Mouse (Mus musculus): ENCODE results near the gene Tmed4.
"Not testable (repeated sequence)": the region's sequence is repeated elsewhere in the genome, so short reads cannot be mapped to it uniquely, and the experiment has no call there.

The Tmed4 gene

DNA sequence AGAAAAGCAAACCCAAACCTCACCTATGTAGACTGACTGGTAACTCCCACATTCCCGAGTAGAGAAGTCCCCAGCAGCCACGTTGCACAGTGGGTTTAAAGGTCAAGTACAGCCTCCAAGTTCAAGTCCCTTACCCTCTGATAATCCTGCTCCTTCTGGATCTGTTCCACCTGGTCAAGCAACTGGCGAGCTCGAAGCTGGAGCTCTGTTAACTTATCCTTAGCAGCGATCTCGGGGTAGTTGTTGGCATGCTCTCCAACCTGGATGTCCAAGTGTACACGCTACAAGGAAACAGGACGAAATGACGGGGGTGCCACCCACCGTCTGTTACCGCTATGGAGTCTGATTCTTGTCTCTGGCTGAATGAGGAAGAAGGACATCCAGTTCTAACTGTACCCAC, 1.1 kb downstream of the Tmed4 start:
- DNase-seq (ENCODE audit: low spot score): no peak

- DNase-seq (ENCODE audit: low spot score): peak; percentile 99
Measured at GRCm38 (mm10) chr11:6267320-6268254, 7.1 kb downstream of the Tmed4 start, which contains the start of gene Ddx56. Gene Ddx56, minus strand, starts transcription at chr11:6267772.

DNA sequence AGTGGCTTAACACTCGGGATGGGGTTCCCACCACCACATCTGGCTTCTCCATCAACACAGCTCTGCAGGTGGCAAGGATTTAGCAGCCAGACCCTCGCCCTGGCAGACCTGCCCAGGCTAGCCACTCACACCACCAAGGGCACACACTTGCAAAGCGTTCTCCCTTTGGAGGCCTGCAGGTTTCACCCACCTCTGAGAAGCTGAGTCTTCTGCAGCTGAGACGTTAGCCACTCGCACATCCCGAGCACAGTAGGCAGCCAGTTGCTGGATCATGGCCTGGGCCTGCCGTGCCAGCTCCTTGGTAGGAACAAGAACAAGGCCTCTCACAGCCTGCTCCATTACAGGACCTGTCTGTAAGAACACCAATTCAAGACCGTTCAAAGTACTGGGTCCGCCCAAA, 8.0 kb downstream of the Tmed4 start:
- DNase-seq (ENCODE audit: low spot score): no peak

- DNase-seq (ENCODE audit: low spot score): peak; percentile 78
Measured at GRCm38 (mm10) chr11:6261434-6262082, 13.1 kb downstream of the Tmed4 start.

DNA sequence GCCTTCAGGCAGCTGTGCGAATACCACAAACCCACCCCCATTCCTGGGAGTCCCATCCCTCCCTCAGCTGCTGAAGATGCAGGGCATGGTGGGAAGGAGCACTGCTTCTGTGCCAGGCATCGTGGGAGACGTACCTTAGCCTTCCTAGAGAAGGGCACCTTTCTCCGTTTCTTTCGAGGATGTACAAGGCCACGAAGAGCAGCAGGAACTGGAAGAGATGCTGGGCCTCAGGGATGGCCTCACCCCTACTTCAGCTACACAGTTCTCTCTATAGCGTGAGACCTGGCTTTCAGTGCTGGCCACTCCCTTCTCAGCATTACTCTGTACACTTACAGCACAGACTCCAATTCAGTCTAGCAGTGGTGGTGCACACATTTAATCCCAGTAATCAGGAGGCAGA, 15.3 kb downstream of the Tmed4 start:
- DNase-seq (ENCODE audit: low spot score): no peak

DNA sequence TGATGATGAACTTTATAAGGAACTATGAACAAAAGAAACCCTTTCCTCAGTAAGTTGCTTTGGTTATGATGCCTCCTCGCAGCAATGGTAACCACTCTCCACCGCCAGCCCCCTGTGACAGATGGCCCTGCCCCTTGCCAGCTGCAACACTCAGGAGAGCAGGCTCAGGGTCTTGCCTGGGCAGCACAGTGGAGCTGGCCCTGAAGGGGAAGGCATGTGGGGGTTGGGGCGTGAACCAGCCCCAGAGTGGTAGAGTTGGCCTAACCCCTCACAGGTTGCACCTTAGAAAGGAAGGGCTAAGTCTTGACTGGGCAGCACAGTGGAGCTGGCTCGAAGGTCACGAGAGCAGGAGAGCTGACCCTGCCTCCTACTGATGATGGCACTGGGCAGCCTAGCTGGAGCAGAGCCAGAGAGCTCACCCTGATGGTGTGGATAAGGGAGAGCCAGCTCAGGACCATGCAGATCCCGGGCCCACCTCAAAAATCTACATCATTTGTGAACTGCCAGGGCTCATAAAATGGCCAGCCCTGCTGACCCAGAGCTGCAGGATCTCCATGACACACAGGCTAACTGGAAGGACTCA, 18.1 kb downstream of the Tmed4 start:
- no peak for DNase-seq (ENCODE audit: low spot score)

GRCm38 (mm10) chr11:6254602-6255001, 20.1 kb downstream of the Tmed4 start:
- DNase-seq (ENCODE audit: low spot score): not testable (repeated sequence)

- no peak for DNase-seq (ENCODE audit: low spot score)
Measured at GRCm38 (mm10) chr11:6252824-6253223, 21.8 kb downstream of the Tmed4 start.

DNA sequence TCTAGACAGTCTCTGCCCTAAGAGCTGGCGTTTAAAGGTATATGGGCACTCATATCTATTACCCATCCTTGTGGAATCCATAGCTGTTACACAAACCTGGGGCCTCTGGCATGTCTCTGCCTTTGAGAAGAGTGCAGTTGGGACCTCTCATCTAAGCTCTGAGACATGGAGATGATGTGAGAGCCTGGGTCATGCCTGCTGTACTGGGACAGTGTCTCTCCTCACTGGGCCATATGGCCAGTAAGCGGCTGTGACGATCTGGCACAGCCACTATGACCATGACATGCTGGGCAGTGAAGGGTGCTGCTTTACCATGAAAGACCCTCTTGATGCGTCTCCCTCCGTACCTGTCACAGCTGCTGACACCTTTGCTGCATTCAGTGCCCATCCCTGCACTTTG, 22.4 kb downstream of the Tmed4 start:
- DNase-seq (ENCODE audit: low spot score): no peak

- no peak for DNase-seq (ENCODE audit: low spot score)
Measured at GRCm38 (mm10) chr11:6244707-6245106, 30.0 kb downstream of the Tmed4 start.

- DNase-seq (ENCODE audit: low spot score): peak; percentile 38
Measured at GRCm38 (mm10) chr11:6233025-6233424, 41.6 kb downstream of the Tmed4 start.

DNA sequence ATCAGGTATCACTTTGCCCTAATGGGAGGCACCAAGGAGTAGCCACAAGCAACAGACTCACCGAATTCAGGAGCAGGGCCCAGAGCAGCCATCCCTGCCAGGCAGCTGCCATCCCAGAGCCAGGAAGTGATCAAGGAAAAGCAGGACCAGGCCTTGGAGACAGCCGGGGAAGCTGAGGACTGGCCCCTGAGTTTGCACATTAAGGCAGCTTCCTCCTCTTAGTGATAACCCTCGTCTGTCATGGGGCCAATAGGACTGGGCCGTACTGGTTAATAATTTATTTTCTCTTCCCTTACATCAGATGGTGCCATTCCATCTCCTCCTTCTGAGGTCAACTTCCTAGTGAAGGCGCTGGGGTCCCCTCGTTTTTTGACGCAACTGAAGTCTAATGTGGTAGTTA, 44.7 kb downstream of the Tmed4 start, which contains the start of gene Npc1l1:
Npc1l1 (minus strand) TSS at position 132 of the 400 bp plus-strand sequence.
- DNase-seq (ENCODE audit: low spot score): no peak

DNA sequence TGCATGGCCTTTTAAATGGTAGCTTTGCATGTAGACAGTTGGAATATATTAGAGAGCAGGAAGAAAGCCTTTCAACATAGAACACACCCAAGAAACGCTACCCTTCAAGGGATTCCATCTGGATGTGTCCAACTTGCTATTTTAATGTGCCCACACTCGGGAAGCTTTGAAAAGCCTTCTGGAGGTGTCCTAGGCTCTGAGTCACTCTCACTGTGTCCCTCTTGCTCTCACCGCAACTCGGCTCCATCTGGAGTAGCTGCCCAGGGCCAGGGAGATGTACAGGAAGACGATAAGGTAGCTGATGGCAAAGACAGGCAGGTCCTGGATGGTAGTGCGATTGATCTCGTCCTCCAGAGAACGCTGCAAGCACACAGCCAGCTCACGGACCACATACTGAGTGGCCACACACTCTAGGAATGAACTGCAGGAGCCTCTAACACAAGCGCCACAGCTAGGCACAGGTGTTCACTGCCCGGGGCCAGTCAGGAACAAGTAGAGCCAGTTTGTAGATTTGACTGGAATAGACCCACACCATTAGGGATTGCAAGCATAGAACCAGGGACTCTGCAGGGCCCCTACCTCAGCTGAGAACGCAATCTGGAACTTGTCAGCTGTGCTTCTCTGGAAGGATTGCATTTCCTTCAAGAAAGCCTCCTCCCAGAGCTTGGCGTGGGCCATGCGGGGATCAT, 50.0 kb downstream of the Tmed4 start:
- DNase-seq (ENCODE audit: low spot score): no peak

- DNase-seq (ENCODE audit: low spot score): no peak
Measured at GRCm38 (mm10) chr11:6222187-6222586, 52.5 kb downstream of the Tmed4 start.

Data from adipocyte (in vitro differentiated cells).